Mouse (Mus musculus) heart, embryonic 14.5 days (tissue): ENCODE results near the gene Tcea3. TPM values are rescaled to one million over a fixed set of nuclear protein-coding genes. Genes with fewer than 3 reads are reported as not detected.

ENCODE experiments used
- ATAC-seq: fragments of 200-750 bp; cut with Nextera tagmentation; 2 replicates; pipeline ENCODE4 v1.8.0; 2017; ENCODE audit warnings: low read depth, moderate TSS enrichment; ENCODE audit not compliant: insufficient number of reproducible peaks, insufficient read depth, low FRiP score
- H3K27ac ChIP-seq, 2 experiments: fragments of 200-500 bp in 1 of 2; fragments of 300-500 bp in 1 of 2; sonication (generic) in 1 of 2; replicated peaks in 1 of 2; 2 replicates each; pipeline ENCODE4 v1.5.1; 2012 to 2014; ENCODE audit warnings: low read depth in 2 of 2, low read length in 2 of 2, control low read depth in 1 of 2, mild to moderate bottlenecking in 1 of 2, mixed read lengths in 1 of 2; ENCODE audit not compliant: control insufficient read depth in 1 of 2, insufficient read depth in 1 of 2
- H3K27me3 ChIP-seq: fragments of 300-500 bp; sonication (generic); 2 replicates; pipeline ENCODE4 v1.6.1; 2014; ENCODE audit warnings: mild to moderate bottlenecking, low read length, control low read depth; ENCODE audit not compliant: control insufficient read depth, insufficient read depth
- H3K36me3 ChIP-seq: fragments of 300-500 bp; sonication (generic); 2 replicates; pipeline ENCODE4 v1.6.1; 2014; ENCODE audit warnings: mild to moderate bottlenecking, control low read depth, low read length, mixed read lengths; ENCODE audit not compliant: control insufficient read depth, insufficient read depth
- H3K4me1 ChIP-seq, 2 experiments: fragments of 200-500 bp in 1 of 2; fragments of 300-500 bp in 1 of 2; sonication (generic) in 1 of 2; 2 replicates each; pipeline ENCODE4 v1.6.1; 2012 to 2014; ENCODE audit warnings: low read length in 2 of 2, control low read depth in 1 of 2, mixed read lengths in 1 of 2; ENCODE audit not compliant: control insufficient read depth in 2 of 2, insufficient read depth in 2 of 2
- H3K4me2 ChIP-seq: fragments of 300-500 bp; sonication (generic); 2 replicates; pipeline ENCODE4 v1.6.1; 2014; ENCODE audit warnings: mild to moderate bottlenecking, low read length
- H3K4me3 ChIP-seq, 2 experiments: fragments of 200-500 bp in 1 of 2; fragments of 300-500 bp in 1 of 2; sonication (generic) in 1 of 2; 2 replicates each; pipeline ENCODE4 v1.5.1; 2012 to 2014; ENCODE audit warnings: low read length in 2 of 2, mild to moderate bottlenecking in 2 of 2, control low read depth in 1 of 2, low read depth in 1 of 2, moderate library complexity in 1 of 2; ENCODE audit not compliant: control insufficient read depth in 1 of 2, insufficient read depth in 1 of 2
- H3K9ac ChIP-seq: fragments of 300-500 bp; sonication (generic); 2 replicates; pipeline ENCODE4 v1.6.1; 2014; ENCODE audit warnings: mild to moderate bottlenecking, low read length
- H3K9me3 ChIP-seq: fragments of 300-500 bp; sonication (generic); 2 replicates; pipeline ENCODE4 v1.6.1; 2016; ENCODE audit warnings: low read length, control low read depth; ENCODE audit not compliant: control insufficient read depth
- WGBS: fragments of 180-500 bp; shearing (Covaris S2); extraction: QIAGEN DNeasy Blood & Tissue Kit; methylation state at CpG from one replicate; pipeline ENCODE4 v1.1.7; 2014; 5-methylcytosine and 5-hydroxymethylcytosine counted together
- polyA plus RNA-seq: library from polyadenylated mRNA; unstranded; fragments of >200 nt; fragmentation: Nextera tagmentation; extraction: Ambion mirVana; gene quantifications from 2 replicates; pipeline ENCODE4 v1.2.1, GENCODE M21; 2014

The Tcea3 gene
- polyA plus RNA-seq, 1 experiment from 2014 or later, result 74.6 TPM

GRCm38 (mm10) chr4:136210931-136211330 lies 36.6 kb upstream of the Tcea3 start:
- Histone ChIP-seq H3K4me3 (no peak overlapping the region), H3K9me3 (no peaks in the 10 kb centered on the region), H3K4me1 (peaks cover 4 to 10% of the 10 kb centered on the region in 2 experiments; a peak in 2 of 4 replicates), H3K27ac (no peak overlapping the region), H3K9ac (no peak overlapping the region), H3K27me3 (no peaks in the 10 kb centered on the region), H3K36me3 (no peaks in the 10 kb centered on the region), H3K4me2 (no peak overlapping the region)
- no peak for ATAC-seq
- 75% methylated on average over 9 of the region's 9 CpGs for WGBS

- no peak overlapping the region for H3K9ac ChIP-seq
- 44% methylated on average over 7 of the region's 7 CpGs for WGBS
- no peak overlapping the region for H3K4me2 ChIP-seq
- H3K36me3 ChIP-seq, result no peaks in the 10 kb centered on the region
- ATAC-seq, result no peak
- H3K9me3 ChIP-seq, result no peaks in the 10 kb centered on the region
- no peaks in the 10 kb centered on the region for H3K27me3 ChIP-seq
- no peak overlapping the region for H3K27ac ChIP-seq
- no peak overlapping the region for H3K4me3 ChIP-seq
- peaks cover 7 to 10% of the 10 kb centered on the region in 2 experiments for H3K4me1 ChIP-seq
Measured at GRCm38 (mm10) chr4:136213629-136214028, 33.9 kb upstream of the Tcea3 start.

GRCm38 (mm10) chr4:136214828-136215227 lies 32.7 kb upstream of the Tcea3 start:
- WGBS, result 88% methylated on average over 8 of the region's 8 CpGs
- Histone ChIP-seq H3K27ac (no peak overlapping the region), H3K4me3 (no peak overlapping the region)

GRCm38 (mm10) chr4:136215576-136215975 lies 32.0 kb upstream of the Tcea3 start:
- ATAC-seq, result no peak
- Histone ChIP-seq H3K4me2 (no peak overlapping the region), H3K36me3 (no peaks in the 10 kb centered on the region), H3K27me3 (no peaks in the 10 kb centered on the region), H3K9ac (no peak overlapping the region), H3K27ac (no peak overlapping the region), H3K4me3 (no peak overlapping the region), H3K4me1 (peaks cover 24 to 26% of the 10 kb centered on the region in 2 experiments), H3K9me3 (no peaks in the 10 kb centered on the region)
- WGBS, result 89% methylated on average over 8 of the region's 8 CpGs

More at GRCm38 (mm10) chr4:136214828-136215227, 32.7 kb upstream of the Tcea3 start:
- no peak for ATAC-seq
- Histone ChIP-seq H3K27me3 (no peaks in the 10 kb centered on the region), H3K9ac (no peak overlapping the region), H3K4me1 (peaks cover 17 to 19% of the 10 kb centered on the region in 2 experiments), H3K36me3 (no peaks in the 10 kb centered on the region), H3K4me2 (no peak overlapping the region), H3K9me3 (no peaks in the 10 kb centered on the region)

- no peaks in the 10 kb centered on the region for H3K36me3 ChIP-seq
- no peak overlapping the region for H3K4me2 ChIP-seq
- no peak overlapping the region for H3K27ac ChIP-seq
- H3K9me3 ChIP-seq, result no peaks in the 10 kb centered on the region
- H3K4me1 ChIP-seq, result peaks cover 25 to 26% of the 10 kb centered on the region in 2 experiments
- H3K4me3 ChIP-seq, result no peak overlapping the region
- no peak overlapping the region for H3K9ac ChIP-seq
- WGBS, result 70% methylated on average over 10 of the region's 10 CpGs
- no peak for ATAC-seq
- H3K27me3 ChIP-seq, result no peaks in the 10 kb centered on the region
Measured at GRCm38 (mm10) chr4:136217063-136217462, 30.5 kb upstream of the Tcea3 start.

GRCm38 (mm10) chr4:136218595-136219214 lies 28.8 kb upstream of the Tcea3 start:
- no peaks in the 10 kb centered on the region for H3K9me3 ChIP-seq
- no peaks in the 10 kb centered on the region for H3K27me3 ChIP-seq
- peak; percentile 56; the same call in 1 of the 2 replicates for ATAC-seq
- peak overlapping the region; percentile 24 to 68; a peak in 3 of 4 replicates for H3K27ac ChIP-seq
- H3K4me2 ChIP-seq, result peak overlapping the region; percentile 60
- no peaks in the 10 kb centered on the region for H3K36me3 ChIP-seq
- peak overlapping the region; percentile 41; the same call in 1 of the 2 replicates for H3K9ac ChIP-seq
- 8% methylated on average over 17 of the region's 18 CpGs for WGBS
- peak overlapping the region in 1 of 2 experiments; percentile 19; a peak in 2 of 4 replicates for H3K4me3 ChIP-seq
- H3K4me1 ChIP-seq, result peaks cover 24 to 25% of the 10 kb centered on the region in 2 experiments

- 0 out of 2 replicates have a peak, but pooled peaks have one; percentile 19 for ATAC-seq
- 12% methylated on average over 17 of the region's 17 CpGs for WGBS
- Histone ChIP-seq H3K9me3 (no peaks in the 10 kb centered on the region), H3K27ac (no peak overlapping the region), H3K27me3 (no peaks in the 10 kb centered on the region), H3K36me3 (no peaks in the 10 kb centered on the region), H3K9ac (no peak overlapping the region), H3K4me3 (peak overlapping the region; percentile 11 to 16; a peak in 2 of 4 replicates), H3K4me1 (peaks cover 25 to 28% of the 10 kb centered on the region in 2 experiments), H3K4me2 (peak overlapping the region; percentile 51)
Measured at GRCm38 (mm10) chr4:136220133-136220775, 27.3 kb upstream of the Tcea3 start.
